Comparison of ENCODE assay signal across 11 mouse cellular contexts in genomic region chr17:54896198-54896597, GRCm38 (mm10).
DNase-seq lines count a peak whose midpoint lies in the region; ATAC-seq lines count a peak whose summit lies in the region.
"Had no signal": no experiment of that assay in that cellular context is flagged by ENCODE, and none has a peak within 500 bp of the region (broad histone marks: within the 10 kb centered on the region; RNA-seq: fewer than 3 reads in every experiment).

No protein-coding gene starts in this region.

- 46% methylated on average over 4 of the region's 4 CpGs for WGBS in hindbrain, embryonic 12.5 days
- WGBS in hindbrain, embryonic 10.5 days = 73% methylated on average over 4 of the region's 4 CpGs

- H3K36me3 ChIP-seq in hindbrain, embryonic 12.5 days = no peaks in the 10 kb centered on the region
- no peaks in the 10 kb centered on the region for H3K36me3 ChIP-seq in hindbrain, embryonic 10.5 days

- no peak for DNase-seq in hindbrain, embryonic 10.5 days (ENCODE audit: low spot score)
- peak; percentile 17 for DNase-seq in 3T3-L1 (ENCODE audit: low read depth, low spot score)
- DNase-seq in brain, adult 2 months (ENCODE audit: low read depth, low spot score) = peak; percentile 64
- peak; percentile 2 for DNase-seq in layer of hippocampus, adult 9-10 months (ENCODE audit: low spot score)
- DNase-seq in ovary, postnatal 10 days (ENCODE audit: low spot score) = no peak
- no peak for DNase-seq in urinary bladder, postnatal 4 days (ENCODE audit: low spot score in 2 of 2)
- no peak for DNase-seq in lung, adult 18-20 months
- DNase-seq: kidney, postnatal 25 days; lung, postnatal 14 days; thymus, postnatal 36 days had no signal

- no peak overlapping the region for H3K4me2 ChIP-seq in hindbrain, embryonic 12.5 days (replicated peaks)

- H3K27ac ChIP-seq in hindbrain, embryonic 12.5 days = no peak overlapping the region
- H3K27ac ChIP-seq in hindbrain, embryonic 10.5 days = no peak overlapping the region

- peak; percentile 38; the same call in 1 of the 2 replicates for ATAC-seq in hindbrain, embryonic 12.5 days (ENCODE audit: low FRiP score)

- H3K9me3 ChIP-seq in hindbrain, embryonic 12.5 days (replicated peaks) = no peaks in the 10 kb centered on the region
- H3K9me3 ChIP-seq in hindbrain, embryonic 10.5 days = no peaks in the 10 kb centered on the region

- no peaks in the 10 kb centered on the region for H3K27me3 ChIP-seq in hindbrain, embryonic 12.5 days
- no peaks in the 10 kb centered on the region for H3K27me3 ChIP-seq in hindbrain, embryonic 10.5 days (ENCODE audit: insufficient read depth, poor library complexity, severe bottlenecking)

- H3K4me1 ChIP-seq in hindbrain, embryonic 12.5 days = no peaks in the 10 kb centered on the region
- no peaks in the 10 kb centered on the region for H3K4me1 ChIP-seq in hindbrain, embryonic 10.5 days (replicated peaks)

- H3K4me3 ChIP-seq in hindbrain, embryonic 12.5 days = no peak overlapping the region
- H3K4me3 ChIP-seq in hindbrain, embryonic 10.5 days = no peak overlapping the region

- H3K9ac ChIP-seq in hindbrain, embryonic 12.5 days = no peak overlapping the region

Comparison
In these comparisons a context has a peak if more than half of its experiments do, and no peak if none do; other contexts are left out.
1. DNase-seq: peak in 3T3-L1 (single experiment), brain, adult 2 months (single experiment) and layer of hippocampus, adult 9-10 months (single experiment); none in hindbrain, embryonic 10.5 days (single experiment), ovary, postnatal 10 days (single experiment), urinary bladder, postnatal 4 days (0 of 2) and lung, adult 18-20 months (0 of 2).